Mouse (Mus musculus): ENCODE results near the gene Acbd6. TPM values are rescaled to one million over a fixed set of nuclear protein-coding genes. Genes with fewer than 3 reads are reported as not detected.

Gene Acbd6
- polyA plus RNA-seq, 1 experiment, result 95.9 TPM

DNA sequence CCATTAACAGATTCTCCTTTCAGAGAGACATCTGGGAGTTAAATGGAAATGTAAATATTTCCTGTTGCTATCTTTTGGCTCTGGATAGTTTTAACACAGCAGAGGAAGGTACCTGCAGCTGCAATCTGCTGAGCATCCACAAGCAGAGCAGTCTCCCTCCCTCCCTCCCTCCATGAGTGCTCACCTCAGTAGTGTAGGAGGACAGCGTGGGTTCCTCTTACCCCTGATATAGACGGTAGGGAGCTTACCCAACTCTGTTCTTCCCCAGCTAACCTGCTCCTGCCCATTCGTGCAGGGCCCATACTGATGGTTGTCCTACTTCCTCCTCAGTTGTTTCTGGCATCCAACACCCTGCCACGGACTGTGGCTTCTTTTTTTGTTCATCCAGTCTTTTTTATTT lies 50.6 kb downstream of the Acbd6 start:
- no peaks in the 10 kb centered on the region for H3K4me1 ChIP-seq (ENCODE audit: control insufficient read depth, insufficient read depth, insufficient read length, low read length)
- H3K27ac ChIP-seq (ENCODE audit: insufficient read depth, low read depth, low read length), result no peak overlapping the region
- 76% methylated on average over 4 of the region's 4 CpGs for WGBS
- TF ChIP-seq CTCF (IDR thresholded peaks at IDR 0.05; ENCODE audit: extremely low read depth, insufficient read length, insufficient replicate concordance, low read depth, low read length) (no peak), POLR2A (IDR thresholded peaks at IDR 0.05; ENCODE audit: low read depth, low read length) (no peak)
- no peaks in the 10 kb centered on the region for H3K27me3 ChIP-seq (ENCODE audit: control insufficient read depth, insufficient read depth, low read length)
- H3K36me3 ChIP-seq (ENCODE audit: control insufficient read depth, insufficient read depth, low read length), result no peaks in the 10 kb centered on the region
- no peak overlapping the region for H3K4me3 ChIP-seq (ENCODE audit: low read depth, low read length)

DNA sequence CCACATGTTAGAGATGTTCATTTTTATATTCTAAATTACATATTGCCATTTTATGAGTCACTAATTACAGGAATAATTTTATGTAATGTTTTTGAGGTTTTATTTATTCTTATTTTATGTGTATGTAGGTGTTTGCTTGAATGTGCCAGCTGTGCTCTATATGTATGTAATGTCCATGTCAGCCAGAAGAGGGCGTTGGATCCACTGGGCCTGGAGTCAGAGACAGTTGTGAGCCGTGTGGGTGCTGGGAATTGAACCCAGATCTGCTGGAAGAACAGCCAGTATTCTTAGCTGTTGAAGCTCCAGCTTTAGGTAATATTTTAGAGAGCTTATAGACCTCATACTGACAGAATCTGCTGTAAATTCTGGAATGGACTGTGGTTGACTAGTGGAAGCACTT lies 56.5 kb downstream of the Acbd6 start:
- H3K36me3 ChIP-seq (ENCODE audit: control insufficient read depth, insufficient read depth, low read length), result no peaks in the 10 kb centered on the region
- no peak overlapping the region for H3K4me3 ChIP-seq (ENCODE audit: low read depth, low read length)
- H3K27ac ChIP-seq (ENCODE audit: insufficient read depth, low read depth, low read length), result no peak overlapping the region
- WGBS, result 50% methylated on average over 2 of the region's 2 CpGs
- no peaks in the 10 kb centered on the region for H3K4me1 ChIP-seq (ENCODE audit: control insufficient read depth, insufficient read depth, insufficient read length, low read length)
- H3K27me3 ChIP-seq (ENCODE audit: control insufficient read depth, insufficient read depth, low read length), result no peaks in the 10 kb centered on the region
- no peak for TF ChIP-seq CTCF (IDR thresholded peaks at IDR 0.05; ENCODE audit: extremely low read depth, insufficient read length, insufficient replicate concordance, low read depth, low read length)
- no peak for TF ChIP-seq POLR2A (IDR thresholded peaks at IDR 0.05; ENCODE audit: low read depth, low read length)

DNA sequence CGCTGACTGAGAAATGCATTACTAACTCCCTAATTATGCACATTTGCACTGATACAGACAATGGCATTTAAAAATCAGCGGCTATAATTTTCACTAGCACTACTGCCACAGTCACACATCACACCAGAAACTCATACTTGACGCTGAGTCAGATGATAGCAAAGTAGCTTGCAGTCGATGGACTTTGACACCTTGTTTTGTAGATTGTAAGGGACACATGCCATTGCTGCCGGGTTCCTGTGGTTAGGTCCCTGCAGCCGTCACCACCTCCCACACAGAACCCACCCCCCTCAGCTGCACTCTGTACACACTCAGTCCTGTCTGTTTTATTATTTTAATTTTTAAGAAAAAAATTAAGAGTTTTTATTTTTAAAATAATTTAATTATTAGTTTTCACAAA lies 63.2 kb downstream of the Acbd6 start:
- H3K27me3 ChIP-seq (ENCODE audit: control insufficient read depth, insufficient read depth, low read length), result no peaks in the 10 kb centered on the region
- no peak for TF ChIP-seq CTCF (IDR thresholded peaks at IDR 0.05; ENCODE audit: extremely low read depth, insufficient read length, insufficient replicate concordance, low read depth, low read length)
- no peak for TF ChIP-seq POLR2A (IDR thresholded peaks at IDR 0.05; ENCODE audit: low read depth, low read length)
- 0 out of 2 replicates have a peak, but pooled peaks cover 1% of the 10 kb centered on the region for H3K36me3 ChIP-seq (ENCODE audit: control insufficient read depth, insufficient read depth, low read length)
- WGBS, result 41% methylated on average over 6 of the region's 6 CpGs
- H3K27ac ChIP-seq (ENCODE audit: insufficient read depth, low read depth, low read length), result no peak overlapping the region
- no peak overlapping the region for H3K4me3 ChIP-seq (ENCODE audit: low read depth, low read length)
- H3K4me1 ChIP-seq (ENCODE audit: control insufficient read depth, insufficient read depth, insufficient read length, low read length), result no peaks in the 10 kb centered on the region; the same call in 1 of the 2 replicates

GRCm38 (mm10) chr1:155623192-155623591 lies 65.3 kb downstream of the Acbd6 start:
- Histone ChIP-seq H3K4me1 (ENCODE audit: control insufficient read depth, insufficient read depth, insufficient read length, low read length) (peaks cover under 1% of the 10 kb centered on the region), H3K27me3 (ENCODE audit: control insufficient read depth, insufficient read depth, low read length) (no peaks in the 10 kb centered on the region), H3K36me3 (ENCODE audit: control insufficient read depth, insufficient read depth, low read length) (0 out of 2 replicates have a peak, but pooled peaks cover 1% of the 10 kb centered on the region), H3K4me3 (ENCODE audit: low read depth, low read length) (no peak overlapping the region), H3K27ac (ENCODE audit: insufficient read depth, low read depth, low read length) (no peak overlapping the region)
- TF ChIP-seq POLR2A (IDR thresholded peaks at IDR 0.05; ENCODE audit: low read depth, low read length) (no peak), CTCF (IDR thresholded peaks at IDR 0.05; ENCODE audit: extremely low read depth, insufficient read length, insufficient replicate concordance, low read depth, low read length) (no peak)
- WGBS, result 93% methylated on average over 8 of the region's 8 CpGs

- TF ChIP-seq CTCF (IDR thresholded peaks at IDR 0.05; ENCODE audit: extremely low read depth, insufficient read length, insufficient replicate concordance, low read depth, low read length) (no peak), POLR2A (IDR thresholded peaks at IDR 0.05; ENCODE audit: low read depth, low read length) (no peak)
- Histone ChIP-seq H3K27me3 (ENCODE audit: control insufficient read depth, insufficient read depth, low read length) (no peaks in the 10 kb centered on the region), H3K4me3 (ENCODE audit: low read depth, low read length) (no peak overlapping the region), H3K27ac (ENCODE audit: insufficient read depth, low read depth, low read length) (no peak overlapping the region; the same call in 1 of the 2 replicates), H3K36me3 (ENCODE audit: control insufficient read depth, insufficient read depth, low read length) (0 out of 2 replicates have a peak, but pooled peaks cover 1% of the 10 kb centered on the region), H3K4me1 (ENCODE audit: control insufficient read depth, insufficient read depth, insufficient read length, low read length) (peaks cover 2% of the 10 kb centered on the region)
- WGBS, result 50% methylated on average over 2 of the region's 2 CpGs
Measured at GRCm38 (mm10) chr1:155627746-155628145, 69.8 kb downstream of the Acbd6 start.

DNA sequence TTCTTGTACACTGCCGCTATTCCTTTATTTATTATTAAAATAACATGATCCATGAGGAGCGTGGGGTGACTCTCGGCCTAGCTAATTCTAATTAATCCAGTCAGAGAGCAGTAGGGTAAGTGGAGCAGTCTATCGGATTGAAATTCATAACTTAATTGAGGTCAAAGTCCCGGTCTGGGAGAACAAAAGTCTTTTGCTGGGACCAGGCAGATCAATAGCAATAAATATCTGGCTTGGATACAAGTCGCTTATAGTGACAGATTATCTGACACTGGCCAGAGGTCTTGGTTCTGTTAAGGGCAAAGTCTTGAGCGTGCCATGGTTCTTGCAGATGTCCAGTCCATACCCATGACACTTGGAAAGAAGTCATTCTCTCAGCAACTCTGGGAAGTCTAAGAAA lies 78.7 kb downstream of the Acbd6 start:
- H3K4me1 ChIP-seq (ENCODE audit: control insufficient read depth, insufficient read depth, insufficient read length, low read length), result peaks cover 4% of the 10 kb centered on the region; the same call in 1 of the 2 replicates
- H3K27ac ChIP-seq (ENCODE audit: insufficient read depth, low read depth, low read length), result no peak overlapping the region
- H3K4me3 ChIP-seq (ENCODE audit: low read depth, low read length), result no peak overlapping the region
- no peaks in the 10 kb centered on the region for H3K36me3 ChIP-seq (ENCODE audit: control insufficient read depth, insufficient read depth, low read length)
- WGBS, result 27% methylated on average over 7 of the region's 7 CpGs
- no peaks in the 10 kb centered on the region for H3K27me3 ChIP-seq (ENCODE audit: control insufficient read depth, insufficient read depth, low read length)
- no peak for TF ChIP-seq POLR2A (IDR thresholded peaks at IDR 0.05; ENCODE audit: low read depth, low read length)
- no peak for TF ChIP-seq CTCF (IDR thresholded peaks at IDR 0.05; ENCODE audit: extremely low read depth, insufficient read length, insufficient replicate concordance, low read depth, low read length)

GRCm38 (mm10) chr1:155645816-155646215 lies 87.9 kb downstream of the Acbd6 start:
- Histone ChIP-seq H3K4me1 (ENCODE audit: control insufficient read depth, insufficient read depth, insufficient read length, low read length) (peaks cover 3% of the 10 kb centered on the region; the same call in 1 of the 2 replicates), H3K4me3 (ENCODE audit: low read depth, low read length) (no peak overlapping the region), H3K27ac (ENCODE audit: insufficient read depth, low read depth, low read length) (no peak overlapping the region), H3K36me3 (ENCODE audit: control insufficient read depth, insufficient read depth, low read length) (no peaks in the 10 kb centered on the region), H3K27me3 (ENCODE audit: control insufficient read depth, insufficient read depth, low read length) (no peaks in the 10 kb centered on the region)
- no peak for TF ChIP-seq CTCF (IDR thresholded peaks at IDR 0.05; ENCODE audit: extremely low read depth, insufficient read length, insufficient replicate concordance, low read depth, low read length)
- no peak for TF ChIP-seq POLR2A (IDR thresholded peaks at IDR 0.05; ENCODE audit: low read depth, low read length)
- WGBS, result 89% methylated on average over 5 of the region's 5 CpGs

Measured in small intestine, adult 2 months (tissue).